ENCODE assay signal across 25 mouse cellular contexts in genomic region chr3:81009245-81009644, GRCm38 (mm10). TPM values are rescaled to one million over a fixed set of nuclear protein-coding genes. Genes with fewer than 3 reads are reported as not detected.
DNase-seq lines count a peak whose midpoint lies in the region; ATAC-seq and TF ChIP-seq lines count a peak whose summit lies in the region.
"Had no signal": no experiment of that assay in that cellular context is flagged by ENCODE, and none has a peak within 500 bp of the region (broad histone marks: within the 10 kb centered on the region; RNA-seq: fewer than 3 reads in every experiment).

No protein-coding gene starts in this region.

- H3K4me3 ChIP-seq in liver, adult 2 months (ENCODE audit: insufficient read depth, low read depth, low read length), result no peak overlapping the region
- no peak overlapping the region for H3K4me3 ChIP-seq in liver, embryonic 11.5 days (ENCODE audit: low read depth, low read length)
- H3K4me3 ChIP-seq: embryonic facial prominence, embryonic 13.5 days; embryonic facial prominence, embryonic 15.5 days; erythroblast, embryonic 14.5 days; forebrain, embryonic 10.5 days; forebrain, embryonic 12.5 days had no signal

- no peaks in the 10 kb centered on the region for H3K27me3 ChIP-seq in liver, adult 2 months (ENCODE audit: control insufficient read depth, insufficient read depth, low read length)
- H3K27me3 ChIP-seq in liver, embryonic 11.5 days (replicated peaks; ENCODE audit: control insufficient read depth, insufficient read depth, low read length), result no peaks in the 10 kb centered on the region
- H3K27me3 ChIP-seq: embryonic facial prominence, embryonic 13.5 days; embryonic facial prominence, embryonic 15.5 days; forebrain, embryonic 12.5 days; Patski had no signal

- no peaks in the 10 kb centered on the region for H3K9me3 ChIP-seq in liver, embryonic 11.5 days (ENCODE audit: control insufficient read depth, low read length)
- H3K9me3 ChIP-seq: embryonic facial prominence, embryonic 13.5 days; embryonic facial prominence, embryonic 15.5 days; forebrain, embryonic 10.5 days; forebrain, embryonic 12.5 days had no signal

- H3K9ac ChIP-seq in liver, adult 2 months (ENCODE audit: low read depth, low read length), result no peak overlapping the region
- no peak overlapping the region for H3K9ac ChIP-seq in liver, embryonic 11.5 days (ENCODE audit: low read depth, low read length)
- H3K9ac ChIP-seq: embryonic facial prominence, embryonic 13.5 days; embryonic facial prominence, embryonic 15.5 days; forebrain, embryonic 12.5 days had no signal

- peak; percentile 34 for DNase-seq in liver, adult 2 months (ENCODE audit: extremely low read depth, low read depth, low spot score)
- no peak for DNase-seq in liver, embryonic 11.5 days (ENCODE audit: low spot score)
- DNase-seq in frontal cortex, postnatal 14 days (ENCODE audit: low spot score in 2 of 2), result no peak
- DNase-seq in cerebellum, postnatal 10 days, result no peak
- DNase-seq: adrenal gland, adult 8-10 months; adrenal gland, postnatal 25 days; B cell, adult 2 months; cerebellum, adult 11 months; cerebellum, adult 18-20 months; cerebellum, adult 8-10 months; cerebellum, adult 9-11 months; cerebellum, postnatal 25 days; embryo, embryonic 11 days had no signal

- TF ChIP-seq CTCF in liver, adult 2 months (IDR thresholded peaks at IDR 0.05; ENCODE audit: low read depth, low read length), result no peak

- H3K27ac ChIP-seq in liver, adult 2 months (replicated peaks; ENCODE audit: insufficient read depth, low read depth, low read length), result peak overlapping the region; percentile 10; the same call in 1 of the 2 replicates
- H3K27ac ChIP-seq in liver, embryonic 11.5 days (ENCODE audit: low read depth, low read length), result no peak overlapping the region
- H3K27ac ChIP-seq: embryonic facial prominence, embryonic 13.5 days; embryonic facial prominence, embryonic 15.5 days; forebrain, embryonic 10.5 days; forebrain, embryonic 12.5 days had no signal

- ATAC-seq in liver, embryonic 11.5 days (replicated peaks; ENCODE audit: low FRiP score), result no peak
- peak; percentile 71; the same call in 1 of the 2 replicates for ATAC-seq in common myeloid progenitor, adult 5-6 weeks (replicated peaks; ENCODE audit: low read depth, poor library complexity, severe bottlenecking)
- ATAC-seq: activated CD4-positive, CD25-positive, alpha-beta regulatory T cell, adult 4 months; CD4-positive, CD25-positive, alpha-beta regulatory T cell, adult 4 months; forebrain, embryonic 14.5 days; forebrain, embryonic 16.5 days; Patski had no signal

- no peaks in the 10 kb centered on the region for H3K36me3 ChIP-seq in liver, adult 2 months (ENCODE audit: control insufficient read depth, insufficient read depth, low read length)
- no peaks in the 10 kb centered on the region for H3K36me3 ChIP-seq in liver, embryonic 11.5 days (ENCODE audit: control insufficient read depth, insufficient read depth, low read length)
- H3K36me3 ChIP-seq: embryonic facial prominence, embryonic 13.5 days; embryonic facial prominence, embryonic 15.5 days; forebrain, embryonic 10.5 days; forebrain, embryonic 12.5 days had no signal

- TF ChIP-seq POLR2A in liver, adult 2 months (IDR thresholded peaks at IDR 0.05; ENCODE audit: extremely low read depth, insufficient read depth, low read length), result no peak

- H3K79me2 ChIP-seq in liver, adult 2 months (ENCODE audit: control insufficient read depth, insufficient read depth, low read length), result no peaks in the 10 kb centered on the region

- 65% methylated on average over 3 of the region's 3 CpGs for WGBS in liver, adult 2 months
- WGBS in liver, embryonic 11.5 days, result 73% methylated on average over 3 of the region's 3 CpGs

- peaks cover 6% of the 10 kb centered on the region; the same call in 1 of the 2 replicates for H3K4me1 ChIP-seq in liver, adult 2 months (ENCODE audit: control insufficient read depth, insufficient read depth, low read length)
- H3K4me1 ChIP-seq in liver, embryonic 11.5 days (replicated peaks; ENCODE audit: control insufficient read depth, insufficient read depth, low read length), result no peaks in the 10 kb centered on the region
- H3K4me1 ChIP-seq: embryonic facial prominence, embryonic 13.5 days; embryonic facial prominence, embryonic 15.5 days; forebrain, embryonic 10.5 days; forebrain, embryonic 12.5 days had no signal

- no peak overlapping the region for H3K4me2 ChIP-seq in liver, embryonic 11.5 days
- H3K4me2 ChIP-seq: embryonic facial prominence, embryonic 13.5 days; embryonic facial prominence, embryonic 15.5 days; forebrain, embryonic 12.5 days had no signal

RNA-seq across cellular contexts. Expression of gene Pdgfc, which starts 27.0 kb away (rescaled TPM):
- 2.1 and 2.6 TPM in 2 replicates for total RNA-seq in liver, adult 2 months (2014; rRNA removed)
- polyA plus RNA-seq in liver, adult 2 months (2012; rRNA removed), result 1.1 and 1.5 TPM in 2 replicates
- 11.8 and 12.7 TPM in 2 replicates for polyA plus RNA-seq in liver, embryonic 11.5 days (2014; fragmentation: Nextera tagmentation; extraction: Ambion mirVana)
- 0.37 TPM in 1 of 2 replicates, not detected in the other for total RNA-seq in common myeloid progenitor, adult 5-6 weeks (2017)
- total RNA-seq: MEL had no signal
- polyA plus RNA-seq: activated CD4-positive, CD25-positive, alpha-beta regulatory T cell, adult 4 months; CD4-positive, CD25-positive, alpha-beta regulatory T cell, adult 4 months; erythroblast, embryonic 14.5 days had no signal
